Mouse (Mus musculus): Measurements from ENCODE around the gene Fosb. TPM values are rescaled to one million over a fixed set of nuclear protein-coding genes. Genes with fewer than 3 reads are reported as not detected.
A peak's percentile ranks its signal among the peaks of the same experiment; 100 is the strongest.

Fosb gene
- polyA plus RNA-seq, 1 experiment from 2014 or later: 0.20 TPM

DNA sequence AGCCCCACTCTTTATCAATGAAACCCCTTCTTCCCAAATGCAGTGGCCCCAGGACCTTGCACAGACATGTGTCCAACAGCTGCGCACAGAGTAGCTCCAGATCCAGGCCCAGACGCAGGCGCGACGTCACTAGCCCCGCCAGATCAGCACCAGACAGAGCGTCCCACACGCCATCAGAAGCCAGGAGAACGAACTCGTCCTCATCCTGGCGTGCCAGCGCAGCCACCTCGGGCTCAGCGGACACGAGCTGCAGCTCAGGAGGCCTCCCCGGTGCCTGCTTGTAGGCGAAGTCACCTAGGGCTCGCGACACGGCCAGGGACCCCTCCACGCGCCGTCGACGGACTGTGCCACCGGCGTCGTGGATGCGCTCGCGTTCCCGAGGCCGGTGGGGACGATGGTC is 30.8 kb downstream of the Fosb start:
- no peak for ATAC-seq (ENCODE audit: insufficient number of reproducible peaks, insufficient read depth, low FRiP score, low TSS enrichment, low read depth)
- H3K9me3 ChIP-seq: 0 out of 2 replicates have a peak, but pooled peaks cover 3% of the 10 kb centered on the region
- H3K27ac ChIP-seq: no peak overlapping the region
- H3K27me3 ChIP-seq: peaks cover 72% of the 10 kb centered on the region
- H3K4me3 ChIP-seq (replicated peaks): peak overlapping the region; percentile 33
- H3K9ac ChIP-seq (replicated peaks): no peak overlapping the region
- WGBS: 2% methylated on average over 34 of the region's 34 CpGs
- peaks cover 17% of the 10 kb centered on the region for H3K4me1 ChIP-seq (replicated peaks)
- H3K36me3 ChIP-seq: no peaks in the 10 kb centered on the region
- H3K4me2 ChIP-seq: peak overlapping the region; percentile 51

DNA sequence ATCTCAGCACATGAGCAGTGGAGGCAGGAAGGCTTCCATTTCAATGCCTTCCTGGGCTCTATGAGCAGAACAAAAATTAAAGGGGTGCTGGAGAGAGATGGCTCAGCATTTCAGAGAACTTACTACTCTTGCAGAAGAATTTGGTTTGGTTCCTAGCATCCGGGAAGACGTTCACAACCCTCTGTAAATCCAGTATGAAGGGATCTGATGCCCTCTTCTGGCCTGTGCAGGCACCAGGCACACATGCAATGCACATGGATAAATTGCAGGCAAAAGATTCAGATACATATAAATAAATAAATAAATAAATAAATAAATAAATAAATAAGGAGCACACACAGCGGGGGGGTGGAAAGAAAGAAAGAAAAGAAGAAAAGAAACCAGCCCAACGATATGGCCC is 33.6 kb downstream of the Fosb start:
- Histone ChIP-seq H3K4me2 (no peak overlapping the region), H3K4me1 (replicated peaks) (peaks cover 7% of the 10 kb centered on the region; the same call in 1 of the 2 replicates), H3K27ac (no peak overlapping the region), H3K9me3 (0 out of 2 replicates have a peak, but pooled peaks cover 3% of the 10 kb centered on the region), H3K9ac (replicated peaks) (no peak overlapping the region), H3K36me3 (no peaks in the 10 kb centered on the region), H3K4me3 (replicated peaks) (no peak overlapping the region), H3K27me3 (peaks cover 44% of the 10 kb centered on the region)
- no peak for ATAC-seq (ENCODE audit: insufficient number of reproducible peaks, insufficient read depth, low FRiP score, low TSS enrichment, low read depth)
- WGBS: 64% methylated on average over 4 of the region's 4 CpGs

DNA sequence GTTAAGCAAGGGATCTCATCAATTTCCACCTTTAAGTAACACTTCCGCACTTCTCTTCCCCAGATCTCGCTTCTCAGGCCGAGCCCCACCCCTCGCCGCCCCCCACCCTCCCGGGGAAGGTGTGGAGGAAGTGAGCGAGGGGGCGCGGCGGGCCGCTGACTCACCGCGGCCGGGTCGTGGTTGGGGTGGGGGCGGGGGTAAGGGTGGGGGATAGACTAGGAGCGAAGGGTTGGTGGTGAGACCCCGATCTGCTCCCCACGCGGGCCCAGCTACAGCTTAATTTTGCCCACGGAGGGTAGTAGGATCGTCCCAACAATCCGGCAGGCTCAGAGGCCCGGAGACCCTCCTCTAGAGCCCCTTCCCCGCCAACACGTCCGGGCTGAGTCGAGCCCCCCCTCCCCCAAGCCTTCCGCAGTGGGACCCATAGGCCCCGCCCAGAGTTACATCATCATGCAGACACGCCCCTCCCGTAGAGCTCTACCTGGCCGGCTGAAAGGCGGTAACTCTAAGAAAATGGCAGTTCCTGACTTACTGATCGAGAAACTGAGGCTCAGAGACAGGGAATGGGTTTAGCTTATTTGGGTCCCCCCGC is 37.6 kb downstream of the Fosb start:
- H3K27ac ChIP-seq: peak overlapping the region; percentile 96
- H3K27me3 ChIP-seq: peaks cover 5% of the 10 kb centered on the region
- H3K36me3 ChIP-seq: peaks cover 9% of the 10 kb centered on the region
- H3K9ac ChIP-seq (replicated peaks): peak overlapping the region; percentile 90
- peaks cover 22% of the 10 kb centered on the region for H3K4me1 ChIP-seq (replicated peaks)
- ATAC-seq (ENCODE audit: insufficient number of reproducible peaks, insufficient read depth, low FRiP score, low TSS enrichment, low read depth): peak; percentile 84
- H3K9me3 ChIP-seq: 0 out of 2 replicates have a peak, but pooled peaks cover 3% of the 10 kb centered on the region
- 1% methylated on average over 36 of the region's 36 CpGs for WGBS
- peak overlapping the region; percentile 96 for H3K4me2 ChIP-seq
- peak overlapping the region; percentile 98 for H3K4me3 ChIP-seq (replicated peaks)

DNA sequence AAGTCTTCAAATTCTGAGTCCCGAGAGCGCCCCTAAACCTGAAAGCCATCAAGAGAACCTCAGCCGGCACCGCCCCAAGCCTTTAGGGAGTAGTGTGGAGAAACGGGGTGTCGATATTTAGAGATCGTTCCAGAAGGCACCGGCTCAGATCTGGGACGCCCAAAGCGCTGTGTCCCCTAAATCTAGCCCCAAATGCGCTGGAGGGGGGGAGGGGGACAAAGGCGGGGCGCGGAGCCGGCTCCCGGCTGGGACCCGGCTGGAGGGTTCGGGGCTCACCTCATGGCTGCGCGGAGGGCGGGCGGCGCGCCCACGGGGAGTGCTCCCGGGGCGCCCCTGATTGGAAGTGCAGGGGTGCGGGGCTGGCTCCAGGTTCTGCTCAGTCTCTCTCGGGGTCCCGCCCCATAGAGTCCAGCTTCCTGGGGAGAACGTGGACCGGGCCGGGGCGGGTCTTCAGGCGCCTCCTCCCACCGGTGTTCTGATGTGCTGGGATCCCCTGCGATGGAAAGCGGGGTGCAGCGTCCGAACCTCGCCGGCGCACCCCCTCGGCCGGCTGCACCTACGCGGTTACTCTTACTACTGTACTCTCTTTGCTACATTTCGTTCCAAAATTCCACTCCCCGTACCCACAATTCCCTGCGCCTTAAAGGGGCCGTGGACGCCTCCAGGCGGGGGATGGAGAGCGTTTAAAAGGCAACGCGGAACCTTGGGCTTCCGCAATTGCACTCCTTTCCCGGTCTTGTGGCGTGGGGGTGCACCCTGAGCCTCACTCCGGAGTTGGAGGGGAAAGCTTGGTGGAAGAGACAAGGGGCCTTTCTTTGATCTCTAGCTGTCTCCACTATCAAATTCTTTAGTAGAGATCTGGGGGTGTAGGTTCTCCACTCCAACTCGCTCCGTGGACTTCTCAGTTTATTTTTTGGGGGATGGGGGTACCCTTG is 38.3 kb downstream of the Fosb start, which contains the start of gene Vasp:
TSS of gene Vasp (minus strand) at position 580 of the 935 bp plus-strand sequence.
- ATAC-seq (ENCODE audit: insufficient number of reproducible peaks, insufficient read depth, low FRiP score, low TSS enrichment, low read depth): peak; percentile 33
- Histone ChIP-seq H3K27me3 (no peaks in the 10 kb centered on the region), H3K4me3 (replicated peaks) (peak within 1 kb of the TSS; percentile 98), H3K4me1 (replicated peaks) (peaks cover 27% of the 10 kb centered on the region), H3K36me3 (peaks cover 11% of the 10 kb centered on the region), H3K27ac (peak within 1 kb of the TSS; percentile 96), H3K9me3 (0 out of 2 replicates have a peak, but pooled peaks cover 3% of the 10 kb centered on the region), H3K9ac (replicated peaks) (peak within 1 kb of the TSS; percentile 90), H3K4me2 (peak within 1 kb of the TSS; percentile 96)
- under 1% methylated on average over 62 of the region's 62 CpGs for WGBS

DNA sequence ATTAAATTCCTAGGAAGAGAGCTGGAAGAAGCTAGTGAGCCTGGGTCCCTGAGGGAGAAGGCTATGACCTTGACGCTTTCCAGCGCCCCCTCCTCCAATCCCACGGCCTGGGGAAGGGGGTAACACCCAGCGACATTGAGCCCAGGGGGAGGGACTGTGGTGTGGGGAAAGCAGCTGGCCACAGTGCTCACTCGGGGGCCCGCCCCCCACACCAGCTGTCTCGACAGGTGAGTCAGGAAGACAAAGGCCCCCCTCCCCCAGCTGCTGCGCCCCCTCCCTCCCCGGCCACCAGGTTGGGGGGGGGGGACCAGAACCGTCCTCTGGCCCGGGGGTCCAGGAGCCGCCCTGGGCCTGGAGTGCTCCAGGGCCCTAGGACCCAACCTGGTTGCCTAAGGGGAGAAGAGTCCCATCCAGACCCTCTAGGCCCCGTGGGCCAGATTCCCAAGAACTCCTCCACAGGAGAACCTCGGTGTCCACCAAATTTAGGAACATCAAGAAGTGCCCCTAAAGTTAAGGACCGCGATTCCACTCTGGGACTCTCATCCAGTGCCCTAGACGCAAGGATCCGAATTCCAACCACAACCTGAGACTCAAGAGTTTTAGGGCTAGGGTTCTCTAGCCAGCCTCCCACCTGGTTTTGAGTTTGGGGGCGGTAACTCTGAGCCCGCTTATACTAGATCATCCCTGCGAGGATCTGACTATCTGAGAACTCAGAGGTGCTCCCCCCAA is 39.2 kb downstream of the Fosb start:
- no peak for ATAC-seq (ENCODE audit: insufficient number of reproducible peaks, insufficient read depth, low FRiP score, low TSS enrichment, low read depth)
- Histone ChIP-seq H3K4me2 (peak overlapping the region; percentile 96), H3K4me3 (replicated peaks) (peak overlapping the region; percentile 98), H3K9me3 (no peaks in the 10 kb centered on the region), H3K27me3 (no peaks in the 10 kb centered on the region), H3K9ac (replicated peaks) (peak overlapping the region; percentile 90), H3K36me3 (peaks cover 17% of the 10 kb centered on the region), H3K4me1 (replicated peaks) (peaks cover 34% of the 10 kb centered on the region), H3K27ac (peak overlapping the region; percentile 96)
- WGBS: under 1% methylated on average over 21 of the region's 21 CpGs

DNA sequence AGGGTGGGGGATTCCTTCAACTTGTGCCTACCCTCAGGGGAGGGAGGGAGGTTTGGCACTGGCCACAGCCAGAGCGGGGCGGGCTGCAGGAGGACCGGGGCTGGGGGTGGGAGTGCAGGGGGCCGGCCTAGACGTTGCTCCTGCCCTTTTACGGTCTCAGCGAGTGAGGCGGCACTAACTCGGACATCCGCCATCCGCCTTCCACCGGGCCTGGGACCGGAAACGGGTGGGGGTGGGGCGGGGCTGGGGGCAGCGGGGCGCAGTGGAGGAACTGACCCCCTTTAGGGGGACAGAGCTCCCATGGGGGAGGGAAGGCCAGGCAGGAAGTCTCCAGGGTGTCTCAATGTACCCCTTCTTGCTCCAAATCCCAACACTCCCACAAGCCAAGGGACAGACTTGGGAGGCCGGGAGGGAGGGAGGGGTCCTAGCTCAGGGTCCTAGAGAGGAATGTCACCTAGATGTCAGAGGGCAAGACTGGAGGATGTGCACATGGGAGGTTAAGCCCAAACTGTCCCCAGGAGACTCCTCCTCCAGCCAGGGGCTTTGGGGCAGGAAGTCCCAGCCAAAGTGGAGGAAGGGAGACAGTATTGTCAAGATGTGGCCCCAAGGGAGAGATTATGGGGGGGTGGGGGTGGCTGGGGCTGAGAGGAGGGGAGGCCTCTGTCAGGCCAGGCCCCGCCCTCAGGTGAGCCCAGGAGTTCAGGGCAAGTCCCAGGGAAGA is 40.0 kb downstream of the Fosb start:
- Histone ChIP-seq H3K36me3 (peaks cover 24% of the 10 kb centered on the region), H3K4me1 (replicated peaks) (peaks cover 36% of the 10 kb centered on the region), H3K4me2 (peak overlapping the region; percentile 96), H3K9me3 (no peaks in the 10 kb centered on the region), H3K4me3 (replicated peaks) (peak overlapping the region; percentile 98), H3K27me3 (no peaks in the 10 kb centered on the region), H3K9ac (replicated peaks) (peak overlapping the region; percentile 90), H3K27ac (peak overlapping the region; percentile 81)
- WGBS: 2% methylated on average over 19 of the region's 19 CpGs
- ATAC-seq (ENCODE audit: insufficient number of reproducible peaks, insufficient read depth, low FRiP score, low TSS enrichment, low read depth): no peak

DNA sequence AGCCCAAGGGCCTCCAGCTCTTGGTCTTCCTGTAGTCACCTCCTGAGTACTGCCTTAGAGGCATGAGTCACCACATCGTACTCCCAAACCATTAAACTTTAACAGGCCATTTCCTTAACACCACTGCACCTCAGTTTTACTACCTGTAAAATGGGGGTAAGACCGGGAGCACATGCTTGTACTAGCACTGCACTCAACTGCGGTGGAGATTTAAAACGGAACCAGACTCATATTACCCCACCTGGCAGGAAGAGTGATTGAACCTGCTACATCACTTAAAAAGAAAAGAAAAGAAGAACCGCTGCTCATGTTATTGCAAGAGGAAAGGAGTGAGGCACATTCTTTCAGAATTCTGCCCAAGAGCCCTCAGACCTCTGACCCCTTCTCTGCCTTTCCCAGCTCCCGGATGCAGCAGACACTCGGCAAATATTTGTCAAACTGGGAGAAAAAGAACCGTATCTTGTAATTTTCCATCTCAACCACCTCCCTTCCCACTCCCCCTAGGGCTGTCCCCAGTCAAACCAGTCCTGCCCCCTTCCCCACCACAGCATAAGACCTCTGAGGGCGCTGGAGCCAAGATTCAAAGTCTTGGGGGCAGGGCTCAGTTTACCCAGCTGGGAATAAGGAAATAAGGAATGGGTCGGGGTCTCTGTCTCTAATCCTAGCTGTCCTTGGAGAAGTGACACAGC is 40.7 kb downstream of the Fosb start:
- Histone ChIP-seq H3K9ac (replicated peaks) (peak overlapping the region; percentile 90), H3K4me2 (peak overlapping the region; percentile 96), H3K36me3 (peaks cover 31% of the 10 kb centered on the region), H3K4me1 (replicated peaks) (peaks cover 36% of the 10 kb centered on the region), H3K27me3 (no peaks in the 10 kb centered on the region), H3K27ac (peak overlapping the region; percentile 81), H3K4me3 (replicated peaks) (peak overlapping the region; percentile 98), H3K9me3 (no peaks in the 10 kb centered on the region)
- 28% methylated on average over 10 of the region's 10 CpGs for WGBS
- no peak for ATAC-seq (ENCODE audit: insufficient number of reproducible peaks, insufficient read depth, low FRiP score, low TSS enrichment, low read depth)

DNA sequence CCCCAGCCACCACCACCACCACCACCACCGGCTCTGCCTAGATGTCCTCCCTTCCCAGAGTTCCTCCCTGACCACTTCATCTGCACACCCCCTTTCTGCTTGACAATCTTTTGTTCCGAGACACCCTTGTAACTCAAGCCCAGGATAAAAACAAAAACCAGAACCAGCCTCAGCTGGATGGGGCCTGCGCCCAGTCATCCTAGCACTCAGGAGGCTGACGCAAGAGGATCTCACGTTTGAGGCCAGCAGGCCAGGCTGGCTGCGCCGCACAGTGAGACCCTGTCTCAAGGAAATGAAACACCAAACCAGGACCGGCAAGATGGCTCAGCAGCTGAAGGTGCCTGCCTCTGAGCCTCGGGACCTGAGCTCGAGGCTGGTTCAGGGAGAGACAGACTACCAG is 42.8 kb downstream of the Fosb start:
- Histone ChIP-seq H3K4me1 (replicated peaks) (peaks cover 36% of the 10 kb centered on the region), H3K36me3 (peaks cover 52% of the 10 kb centered on the region), H3K9ac (replicated peaks) (0 out of 2 replicates have a peak overlapping the region, but pooled peaks have one; percentile 27), H3K9me3 (no peaks in the 10 kb centered on the region), H3K27ac (no peak overlapping the region), H3K4me2 (no peak overlapping the region), H3K27me3 (no peaks in the 10 kb centered on the region), H3K4me3 (replicated peaks) (no peak overlapping the region)
- WGBS: 66% methylated on average over 10 of the region's 10 CpGs
- ATAC-seq (ENCODE audit: insufficient number of reproducible peaks, insufficient read depth, low FRiP score, low TSS enrichment, low read depth): no peak

DNA sequence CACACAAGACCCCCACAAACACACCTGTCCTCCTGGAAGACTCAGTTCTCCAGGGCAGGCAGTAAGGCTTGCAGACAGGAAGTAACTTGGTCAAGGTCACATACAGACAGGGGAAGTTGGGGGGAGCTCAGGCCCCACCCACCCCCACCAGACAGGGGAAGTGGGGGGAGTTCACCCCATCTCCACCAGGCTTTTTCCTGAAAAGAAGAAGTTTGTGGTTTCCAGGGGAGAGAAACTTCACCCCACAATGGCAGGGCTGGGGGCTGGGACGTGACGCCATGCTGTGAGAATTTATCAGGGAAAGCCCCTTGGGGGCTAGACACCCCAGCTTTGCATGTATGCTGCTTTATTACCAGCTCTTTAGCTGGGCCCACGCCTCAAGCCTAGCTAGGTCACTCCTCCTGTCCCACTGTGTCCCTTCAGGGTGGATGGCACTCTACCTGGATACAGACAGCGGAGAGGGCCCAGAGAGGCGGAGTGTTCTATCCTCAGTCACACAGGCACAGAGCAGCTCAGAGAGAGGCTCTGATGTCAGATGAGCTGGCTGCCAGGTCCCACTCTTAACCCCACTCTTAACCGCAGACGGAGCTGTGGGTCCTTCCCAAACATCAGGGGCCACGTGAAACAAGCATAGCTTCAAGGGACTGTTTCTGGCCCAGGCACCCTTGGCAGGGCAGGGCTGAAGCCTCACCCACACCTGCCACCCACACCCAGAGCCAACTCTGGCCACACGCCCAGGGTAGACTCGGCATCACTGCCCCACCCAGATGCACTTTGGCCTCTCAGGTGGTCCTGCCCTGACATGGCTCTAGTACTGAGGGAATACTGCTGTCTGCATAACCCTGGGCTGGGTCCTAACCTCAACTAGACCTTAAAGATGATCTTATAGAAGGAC is 43.7 kb downstream of the Fosb start:
- Histone ChIP-seq H3K4me1 (replicated peaks) (peaks cover 36% of the 10 kb centered on the region), H3K4me3 (replicated peaks) (no peak overlapping the region), H3K4me2 (no peak overlapping the region), H3K36me3 (peaks cover 61% of the 10 kb centered on the region), H3K27ac (0 out of 2 replicates have a peak overlapping the region, but pooled peaks have one; percentile 23), H3K9me3 (no peaks in the 10 kb centered on the region), H3K9ac (replicated peaks) (no peak overlapping the region), H3K27me3 (no peaks in the 10 kb centered on the region)
- ATAC-seq (ENCODE audit: insufficient number of reproducible peaks, insufficient read depth, low FRiP score, low TSS enrichment, low read depth): no peak
- 78% methylated on average over 10 of the region's 10 CpGs for WGBS
